Mouse (Mus musculus): Measurements from ENCODE around the gene Olfr223. TPM values are rescaled to one million over a fixed set of nuclear protein-coding genes. Genes with fewer than 3 reads are reported as not detected.

Olfr223 gene
- not detected in 2 replicates for polyA plus RNA-seq (2016; fragmentation: Nextera tagmentation; extraction: Ambion mirVana)

GRCm38 (mm10) chr11:59593189-59593588, at the start of gene Olfr223:
Olfr223 (minus strand) TSS chr11:59593289.
- no peak for ATAC-seq (ENCODE audit: insufficient number of reproducible peaks, insufficient read depth, low FRiP score, low TSS enrichment, low read depth)
- WGBS = 84% methylated on average over 6 of the region's 6 CpGs

GRCm38 (mm10) chr11:59642420-59642819, 49.3 kb upstream of the Olfr223 start:
- H3K4me1 ChIP-seq (replicated peaks) = no peaks in the 10 kb centered on the region
- no peak overlapping the region for H3K4me2 ChIP-seq
- H3K9me3 ChIP-seq = no peaks in the 10 kb centered on the region
- H3K27me3 ChIP-seq = no peaks in the 10 kb centered on the region
- H3K9ac ChIP-seq (replicated peaks) = no peak overlapping the region
- no peak for ATAC-seq (ENCODE audit: insufficient number of reproducible peaks, insufficient read depth, low FRiP score, low TSS enrichment, low read depth)
- WGBS = 86% methylated on average over 8 of the region's 8 CpGs
- H3K36me3 ChIP-seq = no peaks in the 10 kb centered on the region
- H3K27ac ChIP-seq = no peak overlapping the region
- H3K4me3 ChIP-seq (replicated peaks) = no peak overlapping the region

More at GRCm38 (mm10) chr11:59593189-59593588, at the start of gene Olfr223:
- no peak within 1 kb of the TSS for H3K27ac ChIP-seq
- no peaks in the 10 kb centered on the region for H3K27me3 ChIP-seq
- no peaks in the 10 kb centered on the region for H3K36me3 ChIP-seq
- no peak within 1 kb of the TSS for H3K9ac ChIP-seq (replicated peaks)
- no peaks in the 10 kb centered on the region for H3K9me3 ChIP-seq
- no peak within 1 kb of the TSS for H3K4me2 ChIP-seq
- H3K4me1 ChIP-seq (replicated peaks) = no peaks in the 10 kb centered on the region
- H3K4me3 ChIP-seq (replicated peaks) = no peak within 1 kb of the TSS

DNA sequence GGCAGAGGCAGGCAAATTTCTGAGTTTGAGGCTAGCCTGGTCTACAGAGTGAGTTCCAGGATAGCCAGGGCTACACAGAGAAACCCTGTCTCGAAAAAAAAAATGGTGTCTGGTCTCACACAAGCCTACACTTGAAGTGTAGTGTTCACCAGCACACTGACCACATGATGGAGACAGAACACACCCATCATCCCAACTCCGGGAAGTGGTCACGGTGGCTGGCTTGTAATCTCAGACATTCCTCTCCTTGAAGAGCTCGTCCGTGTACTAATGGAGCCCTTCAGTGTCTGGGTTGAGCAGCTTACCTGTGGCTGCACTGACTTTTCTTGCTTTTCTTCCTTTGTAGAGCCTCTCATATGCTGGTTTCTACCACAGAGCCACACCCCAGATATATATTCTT, 48.1 kb upstream of the Olfr223 start:
- WGBS = 73% methylated on average over 5 of the region's 5 CpGs
- Histone ChIP-seq H3K27me3 (no peaks in the 10 kb centered on the region), H3K9me3 (no peaks in the 10 kb centered on the region), H3K36me3 (no peaks in the 10 kb centered on the region), H3K27ac (no peak overlapping the region), H3K4me1 (replicated peaks) (no peaks in the 10 kb centered on the region), H3K4me2 (no peak overlapping the region), H3K4me3 (replicated peaks) (no peak overlapping the region), H3K9ac (replicated peaks) (no peak overlapping the region)
- ATAC-seq (ENCODE audit: insufficient number of reproducible peaks, insufficient read depth, low FRiP score, low TSS enrichment, low read depth) = no peak

DNA sequence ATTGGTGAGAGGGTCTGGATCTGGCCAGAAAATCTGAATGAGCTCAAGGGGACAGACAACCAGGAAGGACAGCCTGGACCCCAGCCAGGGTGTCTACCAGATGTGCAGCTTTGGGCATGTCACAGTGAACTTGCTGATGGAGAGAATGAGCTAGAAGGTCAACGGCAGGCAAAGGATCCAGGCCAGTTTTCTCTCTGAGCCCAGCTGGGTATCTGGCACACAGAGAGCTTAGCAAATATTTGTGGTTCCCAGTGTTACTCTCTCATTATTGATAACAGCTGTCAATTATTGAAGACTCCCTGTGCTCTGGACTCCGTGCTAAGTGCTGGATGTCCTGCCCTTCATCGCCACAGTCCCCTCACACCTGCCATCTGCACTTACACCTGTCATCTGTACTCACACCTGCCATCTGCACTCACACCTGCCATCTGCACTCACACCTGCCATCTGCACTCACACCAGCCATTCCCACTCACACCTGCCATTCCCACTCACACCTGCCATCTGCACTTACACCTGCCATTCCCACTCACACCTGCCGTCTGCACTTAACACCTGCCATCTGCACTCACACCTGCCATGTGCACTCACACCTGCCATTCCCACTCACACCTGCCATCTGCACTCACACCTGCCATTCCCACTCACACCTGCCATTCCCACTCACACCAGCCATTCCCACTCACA, 47.0 kb upstream of the Olfr223 start:
- no peaks in the 10 kb centered on the region for H3K36me3 ChIP-seq
- H3K4me3 ChIP-seq (replicated peaks) = no peak overlapping the region
- ATAC-seq (ENCODE audit: insufficient number of reproducible peaks, insufficient read depth, low FRiP score, low TSS enrichment, low read depth) = no peak
- no peaks in the 10 kb centered on the region for H3K9me3 ChIP-seq
- H3K27me3 ChIP-seq = no peaks in the 10 kb centered on the region
- WGBS = 71% methylated on average over 4 of the region's 4 CpGs
- H3K4me2 ChIP-seq = no peak overlapping the region
- H3K27ac ChIP-seq = no peak overlapping the region
- no peaks in the 10 kb centered on the region for H3K4me1 ChIP-seq (replicated peaks)
- H3K9ac ChIP-seq (replicated peaks) = no peak overlapping the region

DNA sequence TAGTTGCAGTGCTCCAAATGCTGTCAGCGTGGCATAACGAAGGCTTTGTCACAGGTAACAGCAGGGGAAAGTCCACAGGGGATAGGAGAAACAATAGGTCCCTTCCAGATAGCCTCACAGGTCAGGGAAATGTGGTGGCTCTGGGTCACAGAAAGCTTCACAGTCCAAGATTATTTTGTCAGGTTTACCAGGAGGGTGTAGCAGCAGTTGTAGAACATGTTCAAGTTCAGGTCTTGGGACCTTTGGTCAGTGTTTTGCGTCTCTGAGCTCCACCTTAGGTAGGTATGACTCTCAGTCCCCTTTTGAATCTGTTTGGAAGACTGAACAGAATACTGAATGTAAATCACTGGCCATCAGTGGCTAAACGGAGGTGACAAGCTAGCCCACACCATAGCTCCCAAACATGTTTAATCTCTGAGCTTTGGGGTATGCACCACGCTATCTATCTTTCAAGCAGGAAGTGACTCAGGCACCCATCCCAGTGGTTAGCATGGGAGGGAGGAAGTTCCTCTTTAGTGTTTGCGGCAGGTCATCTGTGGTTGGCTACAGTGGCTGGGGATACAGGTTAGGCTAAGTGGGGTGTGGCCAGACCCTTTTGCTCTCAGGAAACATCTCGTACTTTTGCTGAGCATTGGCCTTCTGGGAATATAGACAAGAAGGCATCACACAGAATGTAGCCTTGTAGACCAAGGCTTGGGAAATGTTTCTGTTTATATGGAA, 43.8 kb upstream of the Olfr223 start:
- Histone ChIP-seq H3K4me1 (replicated peaks) (no peaks in the 10 kb centered on the region), H3K4me2 (no peak overlapping the region), H3K9me3 (no peaks in the 10 kb centered on the region), H3K27me3 (no peaks in the 10 kb centered on the region), H3K27ac (no peak overlapping the region), H3K36me3 (no peaks in the 10 kb centered on the region), H3K9ac (replicated peaks) (no peak overlapping the region), H3K4me3 (replicated peaks) (no peak overlapping the region)
- 78% methylated on average over 7 of the region's 7 CpGs for WGBS
- ATAC-seq (ENCODE audit: insufficient number of reproducible peaks, insufficient read depth, low FRiP score, low TSS enrichment, low read depth) = no peak

DNA sequence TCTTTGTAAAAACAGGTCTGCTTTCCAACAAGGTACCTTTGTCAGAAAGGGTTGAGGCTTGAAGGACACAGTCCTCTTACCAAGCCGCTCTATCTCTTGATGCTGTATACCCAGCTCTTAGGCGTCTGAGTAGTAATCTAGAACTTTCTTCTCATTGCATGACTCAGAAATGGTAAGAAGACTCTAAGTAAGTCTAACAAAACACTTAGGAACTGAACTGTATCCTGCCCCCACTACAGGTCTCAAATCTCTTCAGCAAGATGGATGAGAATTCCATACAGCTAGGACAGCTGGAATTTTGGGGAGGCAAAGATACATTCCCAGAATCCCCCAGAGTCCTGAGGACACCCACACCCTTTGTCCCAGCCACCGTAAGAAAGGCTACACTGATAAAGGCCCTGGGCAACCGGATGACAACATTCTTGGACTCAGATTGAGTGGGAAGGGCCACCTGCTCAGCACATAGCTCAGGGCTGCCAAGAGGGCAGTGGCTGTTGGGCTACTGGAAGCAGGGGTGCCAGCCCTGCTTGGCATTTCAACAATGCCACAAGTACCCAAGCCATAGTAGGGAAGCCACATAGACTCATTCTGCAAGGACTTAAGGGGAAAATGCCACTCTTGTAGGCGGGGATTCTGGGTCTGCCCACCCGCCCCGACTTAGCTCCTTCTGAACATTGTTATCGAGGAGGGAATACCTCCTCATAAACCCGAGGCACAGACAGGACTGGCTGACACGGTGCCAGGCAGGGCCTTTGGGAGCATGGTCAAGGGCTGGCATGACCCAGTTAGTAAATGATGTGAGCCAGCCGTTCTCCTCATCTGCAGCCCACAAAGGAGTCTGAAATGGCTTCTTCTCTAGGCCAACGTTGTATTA, 43.0 kb upstream of the Olfr223 start:
- H3K27ac ChIP-seq = no peak overlapping the region
- no peaks in the 10 kb centered on the region for H3K36me3 ChIP-seq
- WGBS = 78% methylated on average over 12 of the region's 12 CpGs
- H3K4me1 ChIP-seq (replicated peaks) = no peaks in the 10 kb centered on the region
- H3K9ac ChIP-seq (replicated peaks) = no peak overlapping the region
- no peak overlapping the region for H3K4me3 ChIP-seq (replicated peaks)
- H3K4me2 ChIP-seq = no peak overlapping the region
- no peaks in the 10 kb centered on the region for H3K27me3 ChIP-seq
- ATAC-seq (ENCODE audit: insufficient number of reproducible peaks, insufficient read depth, low FRiP score, low TSS enrichment, low read depth) = no peak
- no peaks in the 10 kb centered on the region for H3K9me3 ChIP-seq

DNA sequence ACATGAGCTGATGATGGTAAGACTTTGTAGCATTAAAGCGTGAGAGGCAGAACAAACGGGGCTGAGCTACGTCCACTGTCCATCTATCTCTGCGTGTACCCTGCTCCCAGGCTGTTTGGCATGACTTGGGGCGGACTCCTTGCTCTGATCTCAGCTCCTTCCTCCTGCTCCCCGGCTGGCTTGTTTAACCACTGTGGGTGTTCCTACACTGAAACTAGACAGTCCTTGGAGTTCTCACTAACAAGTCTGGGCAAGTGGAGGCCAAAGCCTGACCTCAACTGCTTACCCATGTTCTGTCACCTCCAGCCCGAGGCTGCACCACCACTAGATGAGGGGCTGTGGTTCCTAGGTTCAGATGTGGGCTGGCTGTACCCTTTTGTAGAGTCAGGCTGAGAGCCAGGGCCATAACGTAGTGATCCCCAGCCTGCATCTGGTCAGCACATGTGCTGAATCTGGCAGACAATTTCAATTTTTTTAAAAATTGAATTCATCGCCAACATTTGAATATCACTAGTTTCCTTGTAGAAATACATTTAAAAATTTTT, 42.2 kb upstream of the Olfr223 start:
- no peak overlapping the region for H3K27ac ChIP-seq
- ATAC-seq (ENCODE audit: insufficient number of reproducible peaks, insufficient read depth, low FRiP score, low TSS enrichment, low read depth) = no peak
- 65% methylated on average over 9 of the region's 9 CpGs for WGBS

GRCm38 (mm10) chr11:59634001-59634660, 41.0 kb upstream of the Olfr223 start:
- H3K4me3 ChIP-seq (replicated peaks) = no peak overlapping the region
- no peak for ATAC-seq (ENCODE audit: insufficient number of reproducible peaks, insufficient read depth, low FRiP score, low TSS enrichment, low read depth)
- no peak overlapping the region for H3K4me2 ChIP-seq
- H3K36me3 ChIP-seq = no peaks in the 10 kb centered on the region
- WGBS = 82% methylated on average over 7 of the region's 7 CpGs
- no peaks in the 10 kb centered on the region for H3K27me3 ChIP-seq
- no peak overlapping the region for H3K9ac ChIP-seq (replicated peaks)
- H3K27ac ChIP-seq = no peak overlapping the region
- H3K4me1 ChIP-seq (replicated peaks) = no peaks in the 10 kb centered on the region
- H3K9me3 ChIP-seq = no peaks in the 10 kb centered on the region

More for the DNA sequence above, 42.2 kb upstream of the Olfr223 start:
- no peak overlapping the region for H3K4me3 ChIP-seq (replicated peaks)
- no peaks in the 10 kb centered on the region for H3K4me1 ChIP-seq (replicated peaks)
- no peaks in the 10 kb centered on the region for H3K27me3 ChIP-seq
- no peak overlapping the region for H3K9ac ChIP-seq (replicated peaks)
- H3K36me3 ChIP-seq = no peaks in the 10 kb centered on the region
- no peak overlapping the region for H3K4me2 ChIP-seq
- no peaks in the 10 kb centered on the region for H3K9me3 ChIP-seq

- no peak overlapping the region for H3K9ac ChIP-seq (replicated peaks)
- H3K36me3 ChIP-seq = no peaks in the 10 kb centered on the region
- ATAC-seq (ENCODE audit: insufficient number of reproducible peaks, insufficient read depth, low FRiP score, low TSS enrichment, low read depth) = no peak
- H3K9me3 ChIP-seq = no peaks in the 10 kb centered on the region
- H3K27ac ChIP-seq = no peak overlapping the region
- H3K27me3 ChIP-seq = no peaks in the 10 kb centered on the region
- H3K4me1 ChIP-seq (replicated peaks) = no peaks in the 10 kb centered on the region
- H3K4me2 ChIP-seq = no peak overlapping the region
- WGBS = 25% methylated on average over 5 of the region's 5 CpGs
- no peak overlapping the region for H3K4me3 ChIP-seq (replicated peaks)
Observed at GRCm38 (mm10) chr11:59633037-59633436, 39.9 kb upstream of the Olfr223 start.

DNA sequence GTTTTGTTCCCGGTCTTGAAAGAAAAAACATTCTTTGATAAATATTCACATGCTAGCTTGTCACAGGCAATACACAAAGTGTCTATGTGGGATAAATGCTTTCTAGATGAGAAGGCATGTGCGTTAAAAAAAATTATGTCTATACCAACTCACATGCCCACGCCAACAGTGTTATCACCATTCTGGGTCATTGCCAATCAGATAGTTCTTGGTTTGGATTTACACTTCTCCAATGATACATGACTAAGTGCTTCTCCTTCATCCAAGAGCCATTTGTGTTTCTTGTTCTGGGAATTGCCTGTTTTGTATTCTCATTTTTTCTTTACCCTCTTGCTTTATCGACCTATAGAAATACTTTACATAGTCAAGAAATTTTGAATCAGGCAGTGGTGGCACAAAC, 38.9 kb upstream of the Olfr223 start:
- ATAC-seq (ENCODE audit: insufficient number of reproducible peaks, insufficient read depth, low FRiP score, low TSS enrichment, low read depth) = no peak
- no peak overlapping the region for H3K27ac ChIP-seq
- H3K27me3 ChIP-seq = no peaks in the 10 kb centered on the region
- no peaks in the 10 kb centered on the region for H3K36me3 ChIP-seq
- WGBS = 92% methylated on average over 4 of the region's 4 CpGs
- no peaks in the 10 kb centered on the region for H3K9me3 ChIP-seq
- no peak overlapping the region for H3K4me3 ChIP-seq (replicated peaks)
- H3K4me2 ChIP-seq = no peak overlapping the region
- no peak overlapping the region for H3K9ac ChIP-seq (replicated peaks)
- H3K4me1 ChIP-seq (replicated peaks) = no peaks in the 10 kb centered on the region

All from limb, embryonic 12.5 days (tissue).